Mouse (Mus musculus) forebrain, embryonic 15.5 days (tissue): ENCODE results near the gene Ubqln5. TPM values are rescaled to one million over a fixed set of nuclear protein-coding genes. Genes with fewer than 3 reads are reported as not detected.

Source experiments
- polyA plus RNA-seq: library from polyadenylated mRNA; unstranded; fragments of >200 nt; fragmentation: Nextera tagmentation; extraction: Ambion mirVana; gene quantifications from 2 replicates; pipeline ENCODE4 v1.2.1, GENCODE M21; 2015

Gene Ubqln5
- polyA plus RNA-seq, 1 experiment from 2014 or later: not detected

Other genes with a start within 250 kb of the Ubqln5 start
- gene Olfr66, start 243.6 kb downstream of the Ubqln5 start, polyA plus RNA-seq: not detected in 2 replicates
- not detected in 2 replicates for gene Olfr64, start 235.3 kb downstream of the Ubqln5 start, polyA plus RNA-seq
- not detected in 2 replicates for gene Olfr65, start 226.3 kb downstream of the Ubqln5 start, polyA plus RNA-seq
- gene Olfr631, start 201.0 kb downstream of the Ubqln5 start, polyA plus RNA-seq: not detected in 2 replicates
- not detected in 2 replicates for gene Olfr632, start 195.5 kb downstream of the Ubqln5 start, polyA plus RNA-seq
- not detected in 2 replicates for gene Olfr633, start 185.4 kb downstream of the Ubqln5 start, polyA plus RNA-seq
- gene Olfr635, start 158.7 kb downstream of the Ubqln5 start, polyA plus RNA-seq: not detected in 2 replicates
- gene Olfr638, start 131.1 kb downstream of the Ubqln5 start, polyA plus RNA-seq: not detected in 2 replicates
- not detected in 2 replicates for gene Olfr639, start 112.5 kb downstream of the Ubqln5 start, polyA plus RNA-seq
- gene Olfr640, start 104.3 kb downstream of the Ubqln5 start, polyA plus RNA-seq: not detected in 2 replicates
- not detected in 2 replicates for gene Olfr641, start 94.4 kb downstream of the Ubqln5 start, polyA plus RNA-seq
- not detected in 2 replicates for gene Olfr642, start 77.2 kb downstream of the Ubqln5 start, polyA plus RNA-seq
- not detected in 2 replicates for gene 4930516K23Rik, start 68.4 kb downstream of the Ubqln5 start, polyA plus RNA-seq
- gene Olfr644, start 58.0 kb downstream of the Ubqln5 start, polyA plus RNA-seq: not detected in 2 replicates
- gene Olfr645, start 44.4 kb downstream of the Ubqln5 start, polyA plus RNA-seq: not detected in 2 replicates
- gene Olfr646, start 25.0 kb downstream of the Ubqln5 start, polyA plus RNA-seq: not detected in 2 replicates
- gene Olfr643, start 7.6 kb upstream of the Ubqln5 start, polyA plus RNA-seq: not detected in 2 replicates
- gene Ubqln3, start 13.5 kb upstream of the Ubqln5 start, polyA plus RNA-seq: not detected in 2 replicates
- not detected in 2 replicates for gene Ubqlnl, start 20.7 kb upstream of the Ubqln5 start, polyA plus RNA-seq
- not detected in 2 replicates for gene Olfm5, start 35.0 kb upstream of the Ubqln5 start, polyA plus RNA-seq
- gene Olfr648, start 53.6 kb upstream of the Ubqln5 start, polyA plus RNA-seq: 0.33 and 0.47 TPM in 2 replicates
- not detected in 2 replicates for gene Olfr649, start 66.2 kb upstream of the Ubqln5 start, polyA plus RNA-seq
- gene Trim6, start 89.0 kb upstream of the Ubqln5 start, polyA plus RNA-seq: 0.24 and 0.34 TPM in 2 replicates
- gene Trim34a, start 114.6 kb upstream of the Ubqln5 start, polyA plus RNA-seq: 0.46 and 0.62 TPM in 2 replicates
- gene Trim5, start 158.3 kb upstream of the Ubqln5 start, polyA plus RNA-seq: 0.09 and 0.13 TPM in 2 replicates
- 1.2 and 2.0 TPM in 2 replicates for gene Trim12a, start 185.6 kb upstream of the Ubqln5 start, polyA plus RNA-seq
- gene Trim34b, start 199.6 kb upstream of the Ubqln5 start, polyA plus RNA-seq: not detected in 2 replicates
- gene Trim12c, start 223.5 kb upstream of the Ubqln5 start, polyA plus RNA-seq: 0.80 and 0.98 TPM in 2 replicates
- gene Trim30b, start 240.1 kb upstream of the Ubqln5 start, polyA plus RNA-seq: not detected in 2 replicates